Mouse (Mus musculus) cerebellum, adult 9-10 months (tissue): ENCODE results near the gene Eva1c.
A peak's percentile ranks its signal among the peaks of the same experiment; 100 is the strongest.

ENCODE experiments used
- DNase-seq: peaks from one replicate; pipeline ENCODE4 v3.0.0; 2022

The Eva1c gene

DNA sequence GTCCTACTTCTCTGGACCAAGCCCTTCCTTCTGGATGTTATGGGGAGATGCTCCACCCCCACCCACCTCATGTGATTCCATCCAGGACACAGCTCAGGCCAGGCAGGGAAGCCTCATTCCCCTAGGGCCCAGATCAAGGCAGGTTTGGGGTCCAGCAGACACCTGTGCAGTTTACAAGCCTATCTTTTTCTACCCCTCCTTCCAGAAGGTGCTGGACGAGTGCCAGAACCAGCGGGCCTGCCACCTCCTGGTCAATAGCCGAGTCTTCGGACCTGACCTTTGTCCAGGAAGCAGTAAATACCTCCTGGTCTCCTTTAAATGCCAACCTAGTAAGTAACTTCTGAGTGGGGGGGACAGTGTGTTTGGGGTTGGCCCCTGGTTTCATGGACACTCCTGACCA, 42.8 kb downstream of the Eva1c start:
- DNase-seq, result no peak

DNA sequence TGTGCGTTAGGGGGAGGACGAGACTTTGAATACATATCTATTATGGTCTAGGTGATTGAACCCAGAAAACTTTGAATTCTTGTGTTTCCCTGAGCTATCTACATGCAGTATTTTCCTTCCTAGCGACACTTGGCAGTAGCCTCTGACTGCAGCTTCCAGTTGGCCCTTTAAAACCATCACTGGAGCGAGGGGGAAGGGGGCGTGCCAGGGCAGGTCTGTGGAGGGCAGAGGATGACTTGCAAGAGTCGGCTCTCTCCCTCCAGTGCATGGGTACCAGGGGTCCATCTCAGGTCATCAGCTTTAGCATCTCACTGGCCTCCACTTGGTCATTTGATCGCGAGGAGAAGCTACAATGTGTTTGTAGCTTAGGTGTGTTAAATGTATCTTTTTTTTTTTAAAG, 46.4 kb downstream of the Eva1c start:
- DNase-seq, result no peak

DNA sequence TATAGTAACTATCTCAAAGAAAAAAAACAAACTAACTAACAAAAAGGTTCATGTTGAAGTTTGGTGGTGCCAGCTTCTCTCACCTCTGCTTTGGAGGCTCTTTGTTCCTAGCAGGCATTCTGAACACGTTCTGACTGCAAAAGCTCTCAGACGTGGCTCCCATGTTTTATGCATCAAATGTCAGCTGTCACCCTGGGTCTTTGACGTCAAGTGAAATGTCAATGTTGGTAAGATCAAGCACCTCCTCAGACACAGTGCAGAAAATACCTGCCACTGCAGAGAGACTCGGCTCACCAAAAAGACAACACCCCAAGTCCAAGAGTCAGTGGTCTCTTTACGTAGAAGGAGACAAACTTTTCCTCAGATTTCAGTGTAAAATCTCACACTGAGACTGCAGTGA, 48.0 kb downstream of the Eva1c start:
- no peak for DNase-seq

DNA sequence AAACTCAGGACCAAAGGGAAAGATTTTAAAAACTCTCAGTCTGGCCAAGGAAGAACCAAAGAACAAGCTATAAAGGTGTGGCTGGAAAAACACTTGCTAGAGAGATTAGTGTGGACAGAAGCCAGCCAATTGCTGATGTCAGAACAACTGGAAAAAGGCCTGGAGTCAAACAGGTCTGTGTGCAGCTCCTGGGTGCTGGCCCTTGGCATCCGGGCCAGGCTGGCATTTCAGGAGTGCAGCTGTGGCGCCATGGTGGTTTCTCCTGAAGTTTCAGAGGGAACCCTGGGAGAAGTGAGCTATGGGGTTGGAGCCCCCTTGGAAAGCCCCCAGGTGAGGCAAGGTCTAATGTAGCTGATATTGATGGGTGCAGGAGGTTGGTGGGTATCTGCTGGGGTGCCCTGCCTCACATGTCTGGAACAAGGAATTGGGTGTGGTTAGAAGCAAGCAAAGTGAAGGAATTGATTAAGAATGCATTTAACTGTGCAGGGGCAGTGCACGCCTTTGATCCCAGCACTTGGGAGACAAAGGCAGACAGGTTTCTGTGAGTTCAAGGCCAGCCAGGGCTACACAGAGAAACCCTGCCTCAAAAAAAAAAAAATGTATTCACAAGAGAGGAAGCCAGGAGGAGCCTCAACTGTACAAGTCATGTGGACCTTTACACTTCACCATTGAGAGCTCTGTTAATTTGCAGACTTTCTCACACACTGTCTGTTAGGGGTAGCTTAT, 51.8 kb downstream of the Eva1c start:
- no peak for DNase-seq

DNA sequence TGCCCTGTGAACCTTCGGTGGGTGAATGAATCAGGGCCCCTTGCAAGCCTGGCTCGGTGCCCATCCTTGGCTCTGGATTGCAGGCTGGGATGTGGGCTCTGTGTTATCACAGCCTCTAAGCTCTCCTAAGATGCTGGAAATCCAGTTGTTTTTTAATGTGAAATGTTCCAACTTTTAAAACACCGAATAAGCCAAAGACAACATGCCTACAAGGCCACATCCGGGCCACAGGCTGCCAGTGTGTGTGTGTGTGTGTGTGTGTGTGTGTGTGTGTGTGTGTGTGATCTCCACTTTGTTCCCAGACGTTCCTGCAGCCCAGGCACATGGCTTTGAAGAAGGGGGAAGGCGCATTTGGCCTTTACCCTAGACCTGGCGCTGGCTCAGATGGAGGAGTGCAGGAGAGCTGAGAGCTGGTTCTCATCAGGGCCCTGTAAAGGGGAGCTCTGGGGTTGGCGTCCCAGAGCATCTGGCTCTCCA, 56.0 kb downstream of the Eva1c start:
- DNase-seq, result no peak

DNA sequence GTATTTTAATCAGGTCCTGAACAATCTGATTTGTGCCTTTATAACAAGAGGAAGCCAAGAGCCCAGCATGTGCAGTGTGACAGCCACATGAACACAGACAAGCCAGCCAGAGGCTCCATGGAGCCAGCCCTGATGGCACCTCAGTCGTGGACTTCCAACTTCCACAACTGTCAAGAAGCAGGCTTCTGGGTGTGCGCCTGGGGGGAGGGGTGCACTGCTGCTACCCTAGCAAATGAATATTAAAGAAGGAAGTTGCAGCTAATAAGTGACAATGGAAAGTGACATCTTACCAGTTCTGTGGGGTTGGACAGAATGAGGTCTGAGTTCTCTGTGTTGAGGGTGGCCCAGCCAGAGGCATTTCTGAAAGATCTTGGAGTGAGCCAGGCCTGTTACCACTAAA, 58.8 kb downstream of the Eva1c start:
- DNase-seq, result no peak

DNA sequence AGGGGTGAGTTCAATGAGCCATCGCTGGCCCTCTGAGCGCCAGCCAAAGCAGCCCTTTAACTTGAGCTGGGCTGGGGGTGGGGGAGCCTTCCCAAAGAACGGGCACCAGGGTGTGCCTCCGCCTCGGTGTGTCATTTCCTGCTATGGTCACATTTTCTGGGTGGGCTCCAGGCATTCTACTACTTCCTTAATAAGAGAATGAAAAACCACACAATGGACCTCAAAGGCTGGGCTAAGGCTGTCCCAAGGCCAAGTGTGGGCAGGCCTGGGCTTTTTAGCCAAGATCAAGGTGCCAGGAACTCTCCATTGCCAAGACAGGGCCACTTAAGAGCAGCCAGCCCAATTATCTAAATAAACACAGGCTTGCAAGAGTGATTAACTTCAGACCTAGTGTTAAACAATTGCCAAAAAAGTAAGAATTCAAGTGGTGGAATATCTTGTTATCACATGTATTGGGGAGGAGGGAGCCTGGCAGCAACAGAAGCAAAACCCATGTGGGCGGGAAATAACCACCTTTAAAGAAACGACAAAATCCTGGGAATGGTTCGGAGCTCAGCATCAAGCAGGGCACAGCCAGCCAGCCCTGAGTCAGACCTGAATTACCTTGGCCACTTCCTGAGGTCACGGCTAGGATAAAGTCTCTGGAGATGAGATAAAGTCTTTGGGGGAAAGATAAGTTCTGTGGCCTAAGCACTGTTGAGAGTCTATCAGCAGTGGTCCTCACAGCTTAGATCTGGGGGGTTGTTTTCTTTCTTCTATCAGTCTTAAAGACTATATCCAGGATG, 59.5 kb downstream of the Eva1c start:
- DNase-seq, result no peak

DNA sequence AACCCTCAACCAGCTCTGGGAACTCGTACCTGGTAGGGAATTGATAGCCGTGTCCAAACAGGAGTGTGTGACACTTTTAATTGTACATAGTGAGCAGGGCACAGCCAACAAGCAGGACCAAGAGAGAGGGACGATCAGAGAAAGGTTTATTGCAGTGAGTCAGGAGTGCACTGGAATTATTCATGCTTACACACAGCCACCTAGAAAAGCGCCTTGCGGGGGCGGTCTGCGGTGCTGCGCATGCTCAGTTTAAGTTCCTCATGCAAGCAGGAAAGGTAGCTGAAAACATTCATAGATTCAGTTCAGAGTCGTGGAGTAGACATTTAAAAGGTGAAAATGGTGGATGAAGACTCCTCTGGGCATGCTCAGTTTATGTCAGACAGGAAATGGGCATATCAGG, 64.2 kb downstream of the Eva1c start:
- DNase-seq, result no peak

DNA sequence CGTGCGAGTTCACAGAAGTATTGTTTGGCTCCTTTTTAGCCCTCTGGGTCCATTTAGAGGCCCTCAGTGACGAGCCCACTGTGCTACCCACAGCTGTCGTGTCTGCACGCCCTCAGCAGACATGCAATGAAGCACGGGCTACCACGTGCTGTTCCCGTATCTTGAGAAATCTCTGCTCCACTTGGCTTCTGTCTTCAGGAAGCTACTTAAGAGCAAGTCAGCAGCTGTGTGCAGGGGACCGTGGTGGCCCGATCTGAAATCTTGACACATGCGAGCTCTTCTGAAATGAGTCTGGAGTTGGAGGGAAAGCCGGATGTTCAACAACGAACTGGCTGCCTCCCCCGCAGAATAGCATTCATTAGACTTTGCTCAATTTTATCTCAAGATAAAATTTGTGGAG, 65.1 kb downstream of the Eva1c start:
- DNase-seq, result no peak

DNA sequence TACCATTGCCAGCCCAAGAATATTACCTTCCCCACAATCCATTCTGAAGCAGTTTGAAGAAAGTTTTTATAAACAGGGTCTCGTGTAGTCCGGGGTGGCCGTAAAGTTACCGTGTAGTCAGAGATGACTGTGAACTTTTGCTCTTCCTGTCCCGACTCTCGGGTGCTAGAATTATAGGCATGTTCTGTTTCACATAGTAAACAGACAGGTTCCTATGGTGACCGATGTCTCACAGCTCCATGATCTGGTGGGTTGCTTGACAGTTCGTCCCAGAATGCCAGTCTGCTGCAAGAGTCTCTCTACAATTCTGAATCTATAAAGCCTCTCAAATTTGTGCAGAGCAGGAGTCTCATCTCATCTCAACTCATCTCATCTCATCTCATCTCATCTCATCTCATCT, 65.6 kb downstream of the Eva1c start:
- no peak for DNase-seq

DNA sequence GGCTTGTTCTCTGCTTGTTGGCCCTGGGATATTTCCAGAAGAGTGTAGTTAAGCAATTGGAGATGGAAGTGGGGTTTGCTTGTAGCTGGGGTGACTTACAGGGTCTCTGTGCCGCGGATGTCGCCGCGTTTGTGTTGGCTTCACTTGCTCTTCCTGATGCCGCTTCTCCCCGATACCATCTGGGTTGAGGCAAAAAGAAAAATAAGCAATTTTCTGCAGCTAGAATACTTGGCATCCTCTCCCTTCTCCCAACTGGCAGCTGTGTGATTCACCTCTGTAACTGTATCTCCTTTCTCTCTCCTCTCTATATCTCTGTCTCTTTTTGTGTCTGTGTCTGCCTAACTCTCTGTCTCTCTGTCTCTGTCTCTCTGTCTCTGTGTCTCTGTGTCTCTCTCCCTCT, 66.5 kb downstream of the Eva1c start:
- DNase-seq, result no peak

DNA sequence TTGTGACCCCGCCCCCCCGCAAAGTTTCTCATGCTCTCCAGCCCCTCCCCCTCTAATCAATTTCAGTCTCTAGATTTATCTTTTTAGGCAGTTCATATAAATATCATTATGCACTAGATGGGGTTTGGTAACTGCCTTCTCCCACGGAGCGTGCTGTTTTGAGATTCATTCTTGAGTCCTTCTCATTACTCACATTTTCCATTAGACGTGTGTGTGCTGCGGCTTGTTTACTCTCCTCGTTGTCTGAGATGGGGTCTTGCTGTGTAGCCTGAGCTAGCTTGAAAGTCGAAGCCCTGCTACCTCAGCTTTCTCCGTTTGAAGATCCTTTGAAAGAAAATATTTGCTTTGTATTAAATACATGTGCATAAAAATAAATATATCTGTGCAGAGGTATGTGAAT, 67.3 kb downstream of the Eva1c start:
- DNase-seq, result no peak

DNA sequence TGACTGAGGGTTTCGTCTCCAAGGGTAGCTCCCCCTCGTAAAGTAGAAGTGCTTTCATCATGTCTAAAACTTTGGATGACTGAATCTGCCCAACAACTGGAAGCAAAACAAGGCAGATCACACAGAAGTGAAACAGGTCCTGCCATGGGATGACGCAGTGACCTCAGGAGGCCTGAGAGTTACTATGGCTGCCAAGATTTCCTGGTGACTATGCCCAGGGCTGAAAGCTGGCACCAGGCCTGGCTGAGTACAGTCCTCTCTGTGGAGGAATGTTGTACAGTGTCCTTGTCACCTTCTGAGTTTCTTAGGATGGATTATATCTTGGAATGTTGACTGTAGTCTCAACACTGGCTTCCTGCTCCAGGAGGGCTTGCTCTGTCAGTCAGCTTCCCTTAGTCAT, 71.1 kb downstream of the Eva1c start:
- DNase-seq, result no peak

DNA sequence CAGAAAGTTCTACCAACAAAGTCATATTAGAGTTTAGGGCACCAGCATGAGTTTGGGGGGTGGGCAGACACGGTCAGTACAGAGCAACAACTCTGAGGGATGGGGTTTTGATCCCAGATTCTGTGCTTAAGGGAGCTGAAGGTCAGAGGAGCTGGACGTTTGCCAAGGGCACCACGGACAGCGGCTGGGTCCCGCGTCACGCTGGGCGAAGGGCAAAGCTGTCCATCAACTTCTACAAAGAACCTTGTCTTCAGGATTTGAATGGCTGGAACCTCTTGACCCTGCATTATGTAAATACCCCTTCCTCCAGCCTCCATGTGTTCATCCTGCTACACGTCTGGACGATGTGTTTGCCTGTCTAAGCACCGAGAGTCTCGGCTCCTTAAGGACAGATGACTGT, 73.0 kb downstream of the Eva1c start:
- no peak for DNase-seq

DNA sequence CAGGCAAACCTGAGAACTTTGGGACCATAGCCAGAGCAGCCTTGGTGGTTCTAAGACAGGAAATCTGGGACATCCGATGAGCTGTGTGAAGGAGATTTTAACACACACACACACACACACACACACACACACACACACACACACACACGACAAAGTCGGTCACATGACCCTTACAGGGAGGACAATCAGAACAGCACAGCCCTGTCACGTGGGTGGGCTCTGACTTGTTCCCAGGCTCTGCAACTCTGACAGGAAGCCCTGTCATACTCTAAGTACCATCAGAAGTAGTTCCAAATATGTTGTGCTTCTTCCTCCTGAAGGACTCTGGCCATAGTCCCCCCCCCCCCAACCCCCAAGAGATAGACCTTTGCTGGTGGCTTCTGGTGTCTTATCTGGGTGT, 74.8 kb downstream of the Eva1c start:
- no peak for DNase-seq

DNA sequence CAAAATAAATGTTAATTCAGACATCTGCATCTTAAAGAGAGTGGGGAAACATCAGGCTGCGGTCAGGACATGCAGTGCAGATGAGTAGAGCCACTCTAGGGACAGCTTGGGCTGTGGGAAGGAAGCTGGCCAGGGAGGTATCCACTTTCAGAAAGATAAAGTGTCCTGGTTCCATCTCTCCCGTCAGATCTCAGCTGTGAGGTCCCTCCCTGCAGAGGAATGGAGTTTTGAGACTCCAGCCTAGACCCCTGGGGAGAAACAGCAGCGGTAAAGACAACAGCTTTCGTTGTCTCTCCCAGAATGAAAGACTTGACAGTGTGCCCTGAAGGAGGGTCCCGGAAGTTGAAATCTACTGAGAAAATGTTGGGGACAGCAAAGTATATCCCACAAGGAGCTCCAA, 76.8 kb downstream of the Eva1c start:
- DNase-seq, result no peak

DNA sequence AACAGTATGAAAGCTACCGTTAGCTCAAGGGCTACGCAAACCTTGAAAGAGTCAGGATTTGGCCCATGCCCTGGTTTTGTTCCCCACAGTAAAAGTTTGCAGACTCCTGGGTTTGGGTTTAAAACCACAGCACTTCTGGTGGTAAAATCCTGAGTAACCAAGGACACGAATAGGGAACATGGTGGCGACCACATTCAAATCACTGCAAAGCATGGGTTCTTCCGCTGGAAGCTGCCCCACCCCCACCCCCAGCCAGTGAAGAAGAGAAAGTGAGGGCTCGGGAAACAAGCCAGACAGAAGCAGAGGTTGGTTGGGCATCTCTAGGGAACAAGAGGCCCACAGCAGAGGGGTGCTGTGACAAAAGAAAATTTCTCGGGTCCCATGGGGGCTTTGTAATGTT, 80.7 kb downstream of the Eva1c start:
- DNase-seq, result no peak

DNA sequence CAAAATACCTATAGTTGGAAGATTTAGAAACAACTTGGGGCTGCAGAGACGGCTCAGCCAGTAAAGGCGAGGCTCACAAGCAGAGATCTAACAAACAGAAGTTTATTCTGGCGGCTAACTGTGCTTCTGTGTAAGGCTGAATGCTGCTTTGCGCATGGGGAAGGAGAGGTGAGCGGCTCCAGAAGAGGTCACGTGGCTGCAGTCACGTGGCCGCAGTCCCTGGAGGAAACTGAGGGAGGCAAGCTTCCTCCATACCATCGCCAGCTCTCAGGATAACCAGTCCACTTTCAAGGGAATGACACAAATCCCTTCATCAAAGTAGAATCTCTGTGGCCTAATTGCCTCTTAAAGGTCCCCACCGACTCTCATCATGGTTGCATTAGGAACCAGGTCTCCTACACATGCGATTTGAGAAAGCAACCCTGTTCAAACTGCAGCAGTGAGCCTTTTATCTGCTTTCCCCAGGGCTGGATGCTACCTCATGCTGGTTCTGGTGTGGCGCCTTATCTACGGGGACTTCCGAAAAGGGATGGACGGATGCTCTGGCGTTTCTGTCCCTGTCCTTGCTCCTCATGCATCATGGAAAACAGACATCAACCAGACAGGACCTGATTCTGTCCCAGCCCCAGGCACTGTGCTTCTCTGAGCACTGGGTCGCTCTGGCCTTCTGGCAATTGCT, 84.5 kb downstream of the Eva1c start:
- DNase-seq, result no peak

DNA sequence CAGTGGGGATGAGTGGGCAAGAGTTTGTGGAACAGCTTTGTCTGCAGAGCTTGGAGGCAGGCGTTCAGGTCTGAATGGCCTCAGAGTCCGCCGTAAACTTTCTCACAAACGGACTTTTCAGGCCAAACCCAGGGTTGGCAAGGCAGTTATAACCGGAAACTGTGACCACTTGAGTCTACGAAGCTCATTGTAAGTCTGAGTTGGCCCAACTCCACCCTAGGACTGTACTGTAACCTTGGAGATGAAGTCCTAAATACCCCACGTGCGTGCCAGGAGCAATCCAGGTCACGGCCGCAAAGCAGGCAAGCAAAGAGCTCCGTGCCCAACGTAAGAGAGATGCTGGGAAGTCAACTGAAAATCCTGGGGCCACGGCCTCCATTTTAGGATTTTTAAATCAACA, 85.2 kb downstream of the Eva1c start:
- no peak for DNase-seq

DNA sequence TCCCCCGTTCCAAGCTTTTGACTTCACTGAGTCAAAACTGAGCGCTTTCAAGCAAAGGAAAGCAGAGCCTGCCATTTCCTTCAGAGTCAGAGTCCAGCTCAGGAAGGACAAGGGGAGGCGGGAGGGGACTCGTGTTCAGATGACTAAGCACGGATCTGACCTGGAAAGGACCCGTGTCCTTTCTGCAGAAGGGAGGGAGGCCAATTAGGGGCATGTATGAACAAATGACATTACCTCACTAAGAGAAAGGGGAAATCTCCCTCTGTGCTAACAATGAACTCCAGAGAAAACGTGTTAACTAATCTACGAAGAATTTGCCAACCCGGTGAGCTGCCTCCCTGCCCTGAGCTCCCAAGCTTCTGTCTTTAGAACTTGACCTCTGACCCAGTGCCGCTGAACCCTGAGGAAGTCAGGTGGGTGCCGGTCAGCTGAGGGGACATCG, 89.5 kb downstream of the Eva1c start:
- no peak for DNase-seq

DNA sequence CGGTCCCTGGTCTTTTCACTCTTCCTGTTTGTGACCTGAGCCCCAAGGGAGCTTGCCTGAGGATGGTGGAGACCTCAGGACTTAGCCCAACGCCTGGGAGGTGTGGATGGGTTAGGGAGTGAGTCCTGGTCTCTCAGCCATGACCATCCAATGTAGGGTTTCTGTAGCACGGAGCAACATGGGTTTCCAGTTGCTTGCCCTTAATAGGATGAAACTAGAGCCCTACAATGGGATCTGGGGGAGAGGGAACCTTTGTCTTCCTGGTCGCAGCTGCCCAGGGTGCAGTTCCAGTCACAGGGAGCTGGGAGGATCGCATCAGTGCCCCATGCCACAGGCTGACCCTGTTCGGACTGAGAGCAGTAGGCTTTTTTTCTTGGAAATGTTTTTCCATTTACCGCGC, 90.6 kb downstream of the Eva1c start:
- no peak for DNase-seq

DNA sequence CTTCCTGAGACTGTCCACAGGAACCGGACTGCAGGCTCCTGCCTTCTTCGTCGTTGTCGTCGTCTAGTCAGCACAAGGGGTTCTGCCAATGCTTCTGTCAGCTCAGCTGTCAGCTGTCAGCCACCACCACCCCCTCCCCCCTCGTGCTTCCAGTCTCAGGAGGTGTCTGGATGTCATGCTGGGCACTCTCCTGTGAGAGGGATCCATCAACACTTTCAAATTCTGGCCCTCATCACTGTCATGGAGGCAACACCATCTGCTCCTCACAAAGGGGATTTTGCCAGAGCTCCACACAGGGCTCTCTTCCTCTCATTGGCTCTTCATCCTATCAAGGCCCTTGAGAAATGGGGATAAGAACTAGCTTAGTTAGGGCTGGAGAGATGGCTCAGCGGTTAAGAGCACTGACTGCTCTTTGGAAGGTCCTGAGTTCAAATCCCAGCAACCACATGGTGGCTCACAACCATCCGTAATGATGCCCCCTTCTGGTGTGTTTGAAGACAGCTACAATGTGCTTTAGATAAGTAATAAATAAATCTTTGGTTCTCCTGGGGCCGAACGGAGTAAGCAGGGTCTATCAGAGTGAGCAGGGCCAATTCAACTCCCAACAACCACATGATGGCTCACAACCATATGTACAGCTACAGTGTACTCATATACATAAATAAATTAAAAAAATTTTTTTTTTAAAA, 95.1 kb downstream of the Eva1c start:
- DNase-seq, result peak; percentile 82

DNA sequence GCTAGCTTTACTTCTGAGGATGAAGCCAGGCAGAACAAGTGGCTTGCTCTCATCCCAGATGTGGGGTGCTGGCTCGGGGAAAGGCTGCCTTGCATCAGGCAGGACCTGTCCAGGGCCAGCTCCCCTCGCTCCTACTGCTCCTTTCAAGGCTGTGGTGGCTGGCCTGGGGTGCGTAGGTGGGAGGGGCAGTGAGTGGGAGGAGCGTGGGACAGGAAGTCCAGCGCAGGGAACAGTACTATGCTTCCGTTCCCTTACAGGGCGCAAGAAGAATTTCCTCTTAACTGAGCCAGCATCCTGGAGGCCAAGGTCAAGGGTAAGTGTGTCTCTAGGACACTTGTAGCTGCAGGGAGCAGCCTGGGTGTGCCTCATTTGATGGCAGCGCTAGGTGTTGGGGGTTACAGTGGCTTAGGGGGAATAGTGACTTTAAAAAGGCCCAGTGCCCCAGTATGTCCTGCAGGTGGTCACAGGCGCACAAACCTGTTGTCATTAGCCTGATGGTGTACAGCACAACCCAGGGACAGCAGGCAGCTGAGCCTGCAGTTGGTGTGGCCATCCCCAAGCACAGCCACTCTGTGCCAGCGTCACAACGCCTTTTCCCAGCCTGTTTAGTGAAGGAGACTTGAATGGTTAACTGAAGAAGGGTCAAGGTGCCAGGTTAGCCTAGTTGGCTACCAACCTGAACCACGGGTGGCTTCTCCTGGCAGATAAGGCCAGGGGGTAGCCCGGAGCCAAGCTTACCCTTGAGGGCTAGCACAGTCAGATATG, 98.3 kb downstream of the Eva1c start:
- no peak for DNase-seq
